Mouse (Mus musculus) MEL (cell line): ENCODE measurements around the gene Gm47289.

Experiments
- BHLHE40 ChIP-seq: IDR thresholded peaks from 2 replicates; pipeline ENCODE4 v1.6.1; 2012; ENCODE audit warnings: low read depth, mild to moderate bottlenecking, inconsistent platforms, low read length, improper control_type of control experiment, borderline replicate concordance
- CHD1 ChIP-seq: IDR thresholded peaks from 2 replicates; pipeline ENCODE4 v1.6.1; 2012; ENCODE audit warnings: low read depth, mild to moderate bottlenecking, inconsistent platforms, low read length, improper control_type of control experiment
- CHD2 ChIP-seq: IDR thresholded peaks from 2 replicates; pipeline ENCODE4 v1.6.1; 2011; ENCODE audit warnings: low read length, improper control_type of control experiment
- CTCF ChIP-seq, 3 experiments: IDR thresholded peaks in 2 of 3; conservative IDR thresholded peaks in 1 of 3; 2 replicates each; pipeline ENCODE4 v1.5.1; 2011 to 2012; ENCODE audit warnings: low read length in 3 of 3, low read depth in 2 of 3, mild to moderate bottlenecking in 2 of 3, improper control_type of control experiment in 1 of 3, inconsistent platforms in 1 of 3, mixed read lengths in 1 of 3, moderate library complexity in 1 of 3; ENCODE audit not compliant: control insufficient read depth in 1 of 3, insufficient read depth in 1 of 3, poor library complexity in 1 of 3, severe bottlenecking in 1 of 3
- EP300 ChIP-seq, 2 experiments: IDR thresholded peaks; 2 replicates each; pipeline ENCODE4 v1.6.1; 2011; ENCODE audit warnings: improper control_type of control experiment in 2 of 2, low read length in 2 of 2, low read depth in 1 of 2, mild to moderate bottlenecking in 1 of 2
- POLR2A ChIP-seq, 2 experiments: IDR thresholded peaks; 2 replicates each; pipeline ENCODE4 v1.6.1; 2011 to 2012; ENCODE audit warnings: low read length in 2 of 2, mild to moderate bottlenecking in 2 of 2, control low read depth in 1 of 2, improper control_type of control experiment in 1 of 2, low read depth in 1 of 2, moderate library complexity in 1 of 2; ENCODE audit not compliant: control insufficient read depth in 1 of 2, insufficient read depth in 1 of 2, poor library complexity in 1 of 2
- POLR2AphosphoS2 ChIP-seq: IDR thresholded peaks from 2 replicates; pipeline ENCODE4 v1.6.1; 2011; ENCODE audit warnings: low read length, improper control_type of control experiment
- SIN3A ChIP-seq: IDR thresholded peaks from 2 replicates; pipeline ENCODE4 v1.6.1; 2012; ENCODE audit warnings: low read length, improper control_type of control experiment, inconsistent platforms
- TAL1 ChIP-seq: IDR thresholded peaks from 2 replicates; pipeline ENCODE4 v1.6.1; 2012; ENCODE audit warnings: mild to moderate bottlenecking, inconsistent platforms, low read length, moderate library complexity, mixed read lengths
- TCF12 ChIP-seq: IDR thresholded peaks from 2 replicates; pipeline ENCODE4 v1.6.1; 2014; ENCODE audit warnings: low read depth, mild to moderate bottlenecking, inconsistent platforms, low read length, improper control_type of control experiment, moderate library complexity
- UBTF ChIP-seq: IDR thresholded peaks from 2 replicates; pipeline ENCODE4 v1.6.1; 2012; ENCODE audit warnings: low read depth, mild to moderate bottlenecking, inconsistent platforms, low read length, improper control_type of control experiment, moderate library complexity, borderline replicate concordance; ENCODE audit not compliant: insufficient read depth
- ZC3H11A ChIP-seq: IDR thresholded peaks from 2 replicates; pipeline ENCODE4 v1.6.1; 2012; ENCODE audit warnings: low read depth, mild to moderate bottlenecking, inconsistent platforms, low read length, improper control_type of control experiment
- ZKSCAN1 ChIP-seq: IDR thresholded peaks from 2 replicates; pipeline ENCODE4 v1.6.1; 2012; ENCODE audit warnings: low read depth, mild to moderate bottlenecking, inconsistent platforms, low read length, improper control_type of control experiment, moderate library complexity

DNA sequence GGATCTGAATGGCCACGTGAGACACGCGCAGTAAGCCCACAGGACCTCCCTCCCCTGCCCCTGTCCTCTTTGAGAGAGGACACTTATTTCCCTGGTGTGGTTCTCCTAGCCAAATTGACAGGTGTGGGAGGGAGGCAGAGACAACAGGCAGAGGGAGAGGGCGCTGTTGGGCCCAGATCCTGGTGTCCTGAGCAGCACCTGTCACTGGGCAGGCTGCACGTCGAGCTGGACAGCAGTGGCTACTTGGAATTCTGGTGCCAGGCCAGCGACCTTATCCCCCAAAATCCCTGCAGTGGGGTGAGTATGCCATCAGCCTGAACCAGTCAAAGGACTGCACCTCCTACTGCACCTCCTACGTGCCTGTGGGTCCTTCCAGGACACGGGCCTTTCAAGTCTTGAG lies 15.6 kb upstream of the Gm47289 start:
- TF ChIP-seq CTCF (IDR thresholded peaks at IDR 0.05 in 2 of 3, conservative IDR thresholded peaks at IDR 0.05 in 1 of 3; ENCODE audit: control insufficient read depth in 1 of 3, insufficient read depth in 1 of 3, low read depth in 2 of 3, low read length in 3 of 3, poor library complexity in 1 of 3, severe bottlenecking in 1 of 3) (peak in 1 of 3 experiments; percentile 24; a peak in 1 of 6 replicates), POLR2A (IDR thresholded peaks at IDR 0.05; ENCODE audit: control insufficient read depth in 1 of 2, insufficient read depth in 1 of 2, low read depth in 1 of 2, low read length in 2 of 2, poor library complexity in 1 of 2) (no peak), CHD2 (no peak), EP300 (IDR thresholded peaks at IDR 0.05; ENCODE audit: low read depth in 1 of 2, low read length in 2 of 2) (no peak), SIN3A (no peak), BHLHE40 (no peak), POLR2AphosphoS2 (no peak), CHD1 (no peak), ZC3H11A (no peak), TCF12 (no peak), TAL1 (no peak), ZKSCAN1 (no peak), UBTF (no peak)
